Mouse (Mus musculus): ENCODE measurements around the gene Sypl. TPM values are rescaled to one million over a fixed set of nuclear protein-coding genes. Genes with fewer than 3 reads are reported as not detected.
A peak's percentile ranks its signal among the peaks of the same experiment; 100 is the strongest.

Gene Sypl
- 172 and 177 TPM in 2 replicates for polyA plus RNA-seq (2015; fragmentation: Nextera tagmentation; extraction: Ambion mirVana)

GRCm38 (mm10) chr12:32953596-32954215, at the start of gene Sypl:
Sypl (plus strand) TSS chr12:32953891.
- TF ChIP-seq EP300 (optimal IDR thresholded peaks at IDR 0.05) (no peak), CTCF (IDR thresholded peaks at IDR 0.05; ENCODE audit: low read depth) (peak; percentile 20; the same call in 1 of the 2 replicates)
- Histone ChIP-seq H3K9ac (ENCODE audit: low read length) (peak within 1 kb of the TSS; percentile 91), H3K27me3 (ENCODE audit: control insufficient read depth, insufficient read depth, low read length) (no peaks in the 10 kb centered on the region), H3K27ac (replicated peaks) (peak within 1 kb of the TSS; percentile 99), H3K4me3 (ENCODE audit: low read depth, low read length) (peak within 1 kb of the TSS; percentile 82), H3K4me2 (replicated peaks; ENCODE audit: low read depth) (peak within 1 kb of the TSS; percentile 63), H3K9me3 (ENCODE audit: control insufficient read depth, low read length) (no peaks in the 10 kb centered on the region), H3K4me1 (replicated peaks; ENCODE audit: control insufficient read depth, insufficient read depth) (peaks cover 4% of the 10 kb centered on the region; the same call in 1 of the 2 replicates), H3K36me3 (ENCODE audit: control insufficient read depth, insufficient read depth, low read length) (no peaks in the 10 kb centered on the region)
- peak; percentile 99 for ATAC-seq (ENCODE audit: low FRiP score, low TSS enrichment)
- under 1% methylated on average over 34 of the region's 52 CpGs for WGBS
- DNase-seq (ENCODE audit: low spot score), result peak; percentile 99

DNA sequence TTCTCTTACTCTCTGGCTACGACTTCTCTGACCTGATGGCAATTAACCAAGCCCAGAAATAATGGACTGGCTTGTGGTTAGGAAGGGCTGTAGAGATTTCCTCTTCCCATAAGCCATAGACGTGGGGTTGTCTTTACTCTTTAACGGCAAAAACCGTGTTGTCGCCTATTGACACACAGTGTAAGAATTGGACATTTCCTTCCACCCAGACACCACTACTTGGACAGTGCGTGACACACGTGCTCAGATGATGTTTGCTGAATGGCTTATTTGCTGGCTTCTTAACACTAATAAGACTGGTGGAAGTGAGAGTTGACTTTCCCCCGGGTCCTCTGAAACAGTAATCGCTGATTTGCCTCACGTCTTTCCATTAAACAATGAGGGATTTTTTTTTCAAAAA, 44.0 kb upstream of the Sypl start:
- TF ChIP-seq EP300 (optimal IDR thresholded peaks at IDR 0.05), result no peak
- no peak for TF ChIP-seq CTCF (IDR thresholded peaks at IDR 0.05; ENCODE audit: low read depth)
- no peaks in the 10 kb centered on the region for H3K27me3 ChIP-seq (ENCODE audit: control insufficient read depth, insufficient read depth, low read length)

GRCm38 (mm10) chr12:32910092-32910491, 43.6 kb upstream of the Sypl start:
- Histone ChIP-seq H3K4me1 (replicated peaks; ENCODE audit: control insufficient read depth, insufficient read depth) (no peaks in the 10 kb centered on the region), H3K4me3 (ENCODE audit: low read depth, low read length) (peak overlapping the region; percentile 16; the same call in 1 of the 2 replicates), H3K9me3 (ENCODE audit: control insufficient read depth, low read length) (no peaks in the 10 kb centered on the region), H3K36me3 (ENCODE audit: control insufficient read depth, insufficient read depth, low read length) (no peaks in the 10 kb centered on the region), H3K4me2 (replicated peaks; ENCODE audit: low read depth) (peak overlapping the region; percentile 36), H3K27ac (replicated peaks) (no peak overlapping the region), H3K9ac (ENCODE audit: low read length) (no peak overlapping the region), H3K27me3 (ENCODE audit: control insufficient read depth, insufficient read depth, low read length) (no peaks in the 10 kb centered on the region)
- DNase-seq (ENCODE audit: low spot score) (peak; percentile 65), ATAC-seq (ENCODE audit: low FRiP score, low TSS enrichment) (peak; percentile 76)
- TF ChIP-seq EP300 (optimal IDR thresholded peaks at IDR 0.05) (no peak), CTCF (IDR thresholded peaks at IDR 0.05; ENCODE audit: low read depth) (peak; percentile 89)
- WGBS, result 13% methylated on average over 11 of the region's 11 CpGs

More for the DNA sequence above, 44.0 kb upstream of the Sypl start:
- no peak overlapping the region for H3K9ac ChIP-seq (ENCODE audit: low read length)
- H3K9me3 ChIP-seq (ENCODE audit: control insufficient read depth, low read length), result no peaks in the 10 kb centered on the region
- WGBS, result 50% methylated on average over 10 of the region's 10 CpGs
- no peak for DNase-seq (ENCODE audit: low spot score)
- no peaks in the 10 kb centered on the region for H3K36me3 ChIP-seq (ENCODE audit: control insufficient read depth, insufficient read depth, low read length)
- H3K4me1 ChIP-seq (replicated peaks; ENCODE audit: control insufficient read depth, insufficient read depth), result no peaks in the 10 kb centered on the region
- H3K4me2 ChIP-seq (replicated peaks; ENCODE audit: low read depth), result no peak overlapping the region
- peak; percentile 38; the same call in 1 of the 2 replicates for ATAC-seq (ENCODE audit: low FRiP score, low TSS enrichment)
- H3K4me3 ChIP-seq (ENCODE audit: low read depth, low read length), result no peak overlapping the region
- no peak overlapping the region for H3K27ac ChIP-seq (replicated peaks)

- H3K36me3 ChIP-seq (ENCODE audit: control insufficient read depth, insufficient read depth, low read length), result no peaks in the 10 kb centered on the region
- no peak overlapping the region for H3K9ac ChIP-seq (ENCODE audit: low read length)
- DNase-seq (ENCODE audit: low spot score) (peak; percentile 79), ATAC-seq (ENCODE audit: low FRiP score, low TSS enrichment) (peak; percentile 82; the same call in 1 of the 2 replicates)
- TF ChIP-seq CTCF (IDR thresholded peaks at IDR 0.05; ENCODE audit: low read depth) (peak; percentile 83), EP300 (optimal IDR thresholded peaks at IDR 0.05) (no peak)
- no peaks in the 10 kb centered on the region for H3K27me3 ChIP-seq (ENCODE audit: control insufficient read depth, insufficient read depth, low read length)
- whole genome bisulfite sequencing, result 26% methylated on average over 15 of the region's 15 CpGs
- no peak overlapping the region for H3K27ac ChIP-seq (replicated peaks)
- H3K4me1 ChIP-seq (replicated peaks; ENCODE audit: control insufficient read depth, insufficient read depth), result no peaks in the 10 kb centered on the region
- H3K4me3 ChIP-seq (ENCODE audit: low read depth, low read length), result peak overlapping the region; percentile 16; the same call in 1 of the 2 replicates
- H3K4me2 ChIP-seq (replicated peaks; ENCODE audit: low read depth), result peak overlapping the region; percentile 36
- no peaks in the 10 kb centered on the region for H3K9me3 ChIP-seq (ENCODE audit: control insufficient read depth, low read length)
Observed at GRCm38 (mm10) chr12:32910560-32911194, 43.0 kb upstream of the Sypl start.

DNA sequence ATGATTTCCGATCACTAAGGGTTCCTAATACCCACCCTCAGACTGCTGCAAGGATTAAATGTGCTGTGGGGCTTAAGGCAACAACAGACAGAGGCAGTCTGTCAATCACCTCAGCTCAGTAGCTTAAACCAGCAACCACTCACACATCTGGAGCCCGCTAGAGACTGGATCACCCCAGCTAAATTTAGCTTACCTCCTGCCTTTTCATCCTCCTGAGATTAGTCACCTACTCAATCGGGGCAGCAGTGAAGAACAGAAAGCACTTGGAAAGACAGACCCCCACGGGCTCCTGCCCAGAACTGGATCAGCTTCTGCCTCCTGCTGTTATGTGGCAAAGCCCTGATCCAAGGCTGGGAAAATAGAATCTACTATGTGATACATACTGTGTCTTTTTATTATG, 42.1 kb upstream of the Sypl start:
- H3K9me3 ChIP-seq (ENCODE audit: control insufficient read depth, low read length), result no peaks in the 10 kb centered on the region
- DNase-seq (ENCODE audit: low spot score) (no peak), ATAC-seq (ENCODE audit: low FRiP score, low TSS enrichment) (no peak)
- no peaks in the 10 kb centered on the region for H3K36me3 ChIP-seq (ENCODE audit: control insufficient read depth, insufficient read depth, low read length)
- no peaks in the 10 kb centered on the region for H3K4me1 ChIP-seq (replicated peaks; ENCODE audit: control insufficient read depth, insufficient read depth)
- no peak overlapping the region for H3K27ac ChIP-seq (replicated peaks)
- WGBS, result 52% methylated on average over 4 of the region's 4 CpGs
- no peak overlapping the region for H3K4me3 ChIP-seq (ENCODE audit: low read depth, low read length)
- H3K27me3 ChIP-seq (ENCODE audit: control insufficient read depth, insufficient read depth, low read length), result no peaks in the 10 kb centered on the region
- TF ChIP-seq CTCF (IDR thresholded peaks at IDR 0.05; ENCODE audit: low read depth) (no peak), EP300 (optimal IDR thresholded peaks at IDR 0.05) (no peak)
- H3K9ac ChIP-seq (ENCODE audit: low read length), result no peak overlapping the region
- no peak overlapping the region for H3K4me2 ChIP-seq (replicated peaks; ENCODE audit: low read depth)

DNA sequence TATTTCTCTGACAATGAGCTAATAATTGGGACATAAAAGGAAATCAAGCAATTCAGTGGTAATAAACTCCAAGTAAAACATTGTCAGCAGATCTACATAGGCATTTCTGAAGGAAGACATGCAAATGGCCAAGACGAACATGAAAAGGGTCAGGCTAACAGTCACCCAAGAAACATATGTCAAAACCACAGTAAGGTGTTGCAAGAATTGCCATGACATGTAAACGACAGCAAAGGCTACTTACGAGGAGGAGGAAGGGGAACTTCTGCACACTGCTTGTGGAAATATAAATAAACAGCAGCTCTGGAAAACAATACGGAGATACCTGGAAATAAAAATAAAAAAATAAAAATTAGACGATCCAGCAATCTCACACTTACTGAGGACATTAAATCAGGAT, 40.9 kb upstream of the Sypl start:
- Histone ChIP-seq H3K4me3 (ENCODE audit: low read depth, low read length) (no peak overlapping the region), H3K4me1 (replicated peaks; ENCODE audit: control insufficient read depth, insufficient read depth) (no peaks in the 10 kb centered on the region), H3K4me2 (replicated peaks; ENCODE audit: low read depth) (no peak overlapping the region), H3K36me3 (ENCODE audit: control insufficient read depth, insufficient read depth, low read length) (no peaks in the 10 kb centered on the region), H3K27me3 (ENCODE audit: control insufficient read depth, insufficient read depth, low read length) (no peaks in the 10 kb centered on the region), H3K27ac (replicated peaks) (no peak overlapping the region), H3K9me3 (ENCODE audit: control insufficient read depth, low read length) (no peaks in the 10 kb centered on the region), H3K9ac (ENCODE audit: low read length) (no peak overlapping the region)
- ATAC-seq (ENCODE audit: low FRiP score, low TSS enrichment) (no peak), DNase-seq (ENCODE audit: low spot score) (no peak)
- no peak for TF ChIP-seq EP300 (optimal IDR thresholded peaks at IDR 0.05)
- no peak for TF ChIP-seq CTCF (IDR thresholded peaks at IDR 0.05; ENCODE audit: low read depth)
- WGBS, result 71% methylated on average over 5 of the region's 5 CpGs
